Mouse (Mus musculus) ovary, postnatal 14 days (tissue): ENCODE measurements at regions not wholly inside any gene's neighbourhood (a gene's known extent, or its start where the extent isn't known, plus 50 kb on each side); places are given as distances from the start of the nearest gene placed in this dataset.

Source experiments
- DNase-seq: peaks from one replicate; pipeline ENCODE4 v3.0.0; 2022; ENCODE audit warnings: low spot score

DNA sequence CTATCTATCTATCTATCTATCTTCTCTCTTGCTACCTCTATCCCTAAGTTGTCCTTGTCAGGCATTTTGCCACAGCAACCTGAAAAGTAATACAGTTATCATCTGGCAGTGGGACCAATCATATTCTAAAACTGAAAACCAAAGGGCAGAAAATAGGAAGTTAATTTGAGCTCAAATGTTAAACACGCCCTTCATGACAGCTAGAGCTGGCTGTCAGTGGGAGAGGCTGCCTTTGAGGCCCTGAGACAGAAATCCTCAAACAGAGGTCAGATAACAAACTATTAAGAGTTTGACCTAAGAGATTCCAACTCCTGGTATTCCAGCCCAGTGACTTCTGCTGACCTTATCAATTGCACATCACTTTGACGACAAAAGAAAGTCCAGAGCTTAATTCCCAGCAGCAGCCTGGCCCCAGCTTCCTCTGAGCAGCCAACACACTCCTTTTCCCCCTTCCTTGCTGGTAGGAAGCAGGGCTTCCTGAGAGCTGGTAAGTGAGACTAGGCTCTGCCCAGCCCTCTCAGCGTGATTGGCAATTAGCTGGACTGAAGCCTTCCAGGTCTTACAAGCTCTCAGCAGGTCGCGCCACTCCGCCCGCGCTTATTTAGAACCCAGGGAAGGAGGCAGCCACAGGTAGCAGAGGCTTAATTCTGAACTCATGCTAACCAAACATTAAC, 250.0 kb downstream of the Sec61b start:
- DNase-seq, result no peak

DNA sequence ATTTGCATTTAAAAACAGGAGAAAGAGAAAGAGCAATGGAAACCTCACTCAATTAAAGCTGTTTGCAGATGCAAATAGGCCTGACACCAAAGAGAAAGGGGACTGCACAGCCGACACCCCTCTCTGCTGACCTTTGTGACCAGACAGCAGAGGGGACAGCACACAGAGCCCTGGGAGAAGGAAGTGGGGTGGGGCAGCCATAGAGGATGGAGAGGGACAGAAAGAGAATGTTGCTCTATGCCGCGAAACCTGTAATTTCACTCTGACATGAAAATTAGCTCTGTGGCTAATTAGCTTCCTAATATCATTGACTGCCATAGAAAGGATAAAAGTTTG, 250.5 kb downstream of the Sec61b start:
- no peak for DNase-seq

DNA sequence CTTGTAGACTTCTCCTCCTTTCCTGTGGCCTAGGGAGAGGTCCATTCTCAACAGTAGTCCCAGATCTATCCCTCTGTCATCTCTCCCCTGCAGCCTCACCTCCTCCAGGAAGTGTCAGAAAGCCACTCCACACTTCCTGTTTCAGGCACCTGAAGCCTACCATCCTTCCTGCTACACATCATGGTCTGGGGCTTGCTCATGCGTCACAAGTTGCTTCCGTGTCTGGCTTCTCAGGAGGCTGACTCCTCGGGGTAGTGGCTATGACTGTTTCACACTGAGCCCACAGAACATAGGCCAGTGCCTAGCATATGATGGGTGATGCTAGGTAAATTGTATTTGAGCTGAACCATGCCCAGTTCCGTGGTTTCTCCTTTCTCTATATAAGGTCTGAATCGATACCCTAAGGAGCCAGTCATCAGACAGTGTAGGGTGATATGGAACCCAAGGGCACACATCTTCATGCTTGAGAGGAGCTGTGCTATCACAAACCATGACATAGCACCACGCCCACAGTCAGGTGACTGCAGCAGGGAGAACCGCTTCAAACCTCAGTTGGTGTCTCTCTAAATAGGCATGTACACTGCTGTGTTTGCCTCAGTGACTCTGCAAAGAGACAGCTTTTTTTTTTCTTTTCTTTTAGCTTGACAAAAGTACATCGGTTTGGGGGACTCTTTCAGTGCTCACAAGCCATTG, 272.2 kb downstream of the Sec61b start:
- DNase-seq, result no peak

DNA sequence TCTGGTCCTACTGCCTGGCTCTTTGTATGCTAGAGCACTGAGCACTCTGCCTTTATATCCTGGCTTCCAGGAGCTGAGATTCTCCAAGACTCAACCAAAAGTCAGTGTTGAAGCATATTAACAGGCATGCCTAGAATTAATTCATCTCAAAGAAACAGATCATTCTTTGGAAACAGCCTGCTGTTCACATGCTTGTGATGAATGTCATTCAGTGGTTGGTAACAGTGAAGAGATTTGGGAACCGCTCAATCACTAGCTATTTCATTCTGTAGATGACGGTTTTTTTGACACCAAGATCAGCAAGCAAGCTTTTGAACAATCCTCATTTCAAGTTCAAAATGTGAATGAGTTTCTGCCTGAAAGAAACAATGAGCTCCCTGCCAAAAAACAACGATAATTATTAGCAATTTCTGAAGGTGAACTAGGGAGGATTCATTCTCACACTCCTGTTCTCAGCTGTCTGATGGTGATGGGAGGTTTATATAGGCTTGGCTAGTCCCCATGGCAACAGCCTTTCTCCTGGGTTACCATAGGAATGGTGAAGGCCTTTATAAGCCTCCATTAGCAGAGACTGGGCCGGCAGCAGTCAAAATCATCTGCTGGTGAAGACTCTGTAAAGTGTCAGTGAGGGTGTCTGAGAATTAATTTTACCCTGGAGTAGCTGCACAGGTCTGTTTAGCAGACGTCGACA, 272.6 kb upstream of the Nr4a3 start:
- DNase-seq, result no peak

DNA sequence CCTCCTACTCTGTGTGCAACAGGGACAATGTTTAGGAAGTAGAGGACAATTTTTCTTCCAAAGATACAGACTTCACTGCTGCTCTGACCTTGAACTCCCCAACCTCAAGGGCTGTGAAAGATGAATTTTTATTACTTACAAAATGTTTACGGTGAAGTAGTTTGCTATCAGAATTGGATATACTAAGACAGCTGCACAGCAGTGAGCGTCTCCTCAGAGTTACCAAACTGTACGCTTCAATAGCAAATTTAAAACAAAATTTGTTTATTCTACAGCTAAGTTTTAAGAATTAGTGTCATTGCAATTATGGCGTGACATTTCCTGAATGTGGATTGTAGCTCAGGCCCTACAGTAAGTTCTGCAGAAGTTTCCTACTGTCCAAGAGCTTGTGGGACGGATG, 270.3 kb upstream of the Nr4a3 start:
- DNase-seq, result no peak

DNA sequence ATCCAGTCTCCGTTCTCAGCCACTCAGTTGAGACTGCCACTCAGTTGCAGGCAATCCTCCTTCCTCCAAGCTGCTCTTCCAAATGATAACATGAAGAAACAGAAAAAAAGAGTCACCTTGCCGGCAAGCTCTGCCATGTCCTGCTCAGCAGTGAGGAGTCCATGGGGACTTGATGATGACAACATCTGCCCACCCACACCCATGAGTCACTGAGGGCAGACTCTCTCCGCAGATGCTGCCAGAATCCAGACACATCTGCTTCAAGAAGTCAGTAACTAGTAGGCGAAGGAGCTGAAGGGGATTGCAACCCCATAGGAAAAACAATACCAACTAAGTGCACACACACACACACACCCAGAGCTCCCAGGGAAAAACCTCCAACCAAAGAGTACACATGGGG, 263.9 kb upstream of the Nr4a3 start:
- no peak for DNase-seq

DNA sequence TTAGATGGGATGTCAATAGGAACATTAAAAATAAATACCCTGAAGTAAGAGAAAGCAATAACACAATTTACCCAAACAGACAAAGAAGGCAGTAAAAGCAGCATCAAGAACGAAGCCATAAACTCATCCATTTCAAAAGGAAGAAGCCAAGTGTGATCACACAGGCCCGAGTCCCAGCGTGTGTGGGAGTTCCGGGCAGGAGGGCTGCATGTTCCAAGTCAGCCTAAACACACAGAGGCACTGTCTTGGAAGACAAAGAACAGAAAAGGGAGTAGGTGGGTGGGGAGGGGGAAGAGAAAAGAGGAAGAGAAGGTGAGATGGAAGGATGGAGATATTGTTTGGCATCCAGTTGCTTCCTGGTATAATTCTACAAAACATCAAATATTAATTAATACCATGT, 248.0 kb upstream of the Nr4a3 start:
- no peak for DNase-seq

DNA sequence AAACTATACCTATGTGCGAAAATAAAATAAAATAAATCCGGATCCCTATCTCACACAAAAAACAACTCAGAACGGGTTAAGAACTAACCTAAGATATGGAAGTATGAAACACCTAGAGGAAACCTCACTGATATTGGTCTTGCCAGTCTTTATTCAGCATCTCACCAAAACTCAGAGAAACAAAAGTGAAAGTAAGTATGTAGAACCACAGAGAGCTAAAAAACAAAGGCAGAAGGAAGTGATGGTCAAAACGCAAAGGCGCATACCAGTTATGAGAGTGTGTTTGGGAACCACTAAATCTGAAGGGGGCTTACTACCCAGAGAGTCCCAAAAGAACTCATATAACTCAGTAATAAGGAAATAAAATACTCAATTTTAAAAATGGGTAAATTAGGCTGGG, 245.8 kb upstream of the Nr4a3 start:
- no peak for DNase-seq

DNA sequence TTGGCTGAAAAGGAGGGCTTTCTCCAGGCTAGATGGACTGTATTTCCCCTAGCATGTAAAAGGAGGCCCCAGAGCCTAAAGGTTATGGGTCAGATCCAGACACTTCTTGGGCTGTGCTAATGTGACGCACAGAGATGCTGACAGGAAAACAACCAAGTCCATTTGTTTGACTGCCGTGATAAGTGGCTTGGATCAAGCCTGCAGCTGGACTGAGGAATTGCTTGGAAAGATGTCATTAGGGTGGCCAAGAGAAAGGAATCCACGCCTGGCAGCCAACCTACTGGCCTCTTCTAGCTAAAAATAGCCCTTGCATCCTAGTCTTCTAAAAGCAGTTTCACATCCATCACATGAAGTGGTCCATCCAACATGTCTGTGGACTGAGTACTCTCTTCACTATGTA, 241.8 kb upstream of the Nr4a3 start:
- no peak for DNase-seq

DNA sequence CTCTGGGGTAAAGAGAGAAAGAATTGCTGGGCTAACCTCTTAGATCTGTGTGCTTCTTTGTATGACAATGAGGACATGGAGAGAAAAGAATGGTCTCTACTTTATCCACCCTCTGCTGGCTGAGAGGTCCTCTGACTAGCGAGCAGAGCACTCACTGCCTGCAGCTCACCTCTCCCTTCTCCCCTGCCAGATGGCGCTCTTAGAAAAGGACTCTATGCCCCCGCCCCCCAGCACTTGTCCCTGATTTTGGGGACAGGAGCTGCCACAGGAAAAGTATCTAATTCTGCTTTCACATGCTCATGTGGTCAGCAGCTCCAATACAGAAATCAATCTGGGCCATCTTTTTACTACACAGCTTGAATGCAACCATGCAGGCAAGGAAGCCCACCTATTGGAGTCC, 237.1 kb upstream of the Nr4a3 start:
- no peak for DNase-seq

DNA sequence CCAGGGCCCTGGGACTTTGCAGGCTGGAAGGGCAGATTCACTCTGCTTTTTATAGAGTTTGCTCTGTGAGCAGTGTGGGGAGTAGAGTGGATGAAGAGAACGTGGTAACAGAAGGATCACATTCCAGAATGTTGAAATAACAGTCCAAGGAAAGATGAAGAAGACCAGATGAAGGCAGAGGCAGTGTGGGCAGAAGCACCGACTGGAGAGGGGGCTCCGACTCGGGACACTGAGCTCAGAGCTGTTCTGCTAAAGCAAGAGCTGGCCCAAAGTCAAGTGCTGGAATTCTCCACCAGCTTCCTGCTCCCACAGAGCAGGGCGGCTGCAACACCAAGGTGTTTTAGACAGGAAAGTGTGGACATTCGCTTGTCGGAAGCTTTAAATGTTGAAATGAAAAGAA, 230.9 kb upstream of the Nr4a3 start:
- no peak for DNase-seq

DNA sequence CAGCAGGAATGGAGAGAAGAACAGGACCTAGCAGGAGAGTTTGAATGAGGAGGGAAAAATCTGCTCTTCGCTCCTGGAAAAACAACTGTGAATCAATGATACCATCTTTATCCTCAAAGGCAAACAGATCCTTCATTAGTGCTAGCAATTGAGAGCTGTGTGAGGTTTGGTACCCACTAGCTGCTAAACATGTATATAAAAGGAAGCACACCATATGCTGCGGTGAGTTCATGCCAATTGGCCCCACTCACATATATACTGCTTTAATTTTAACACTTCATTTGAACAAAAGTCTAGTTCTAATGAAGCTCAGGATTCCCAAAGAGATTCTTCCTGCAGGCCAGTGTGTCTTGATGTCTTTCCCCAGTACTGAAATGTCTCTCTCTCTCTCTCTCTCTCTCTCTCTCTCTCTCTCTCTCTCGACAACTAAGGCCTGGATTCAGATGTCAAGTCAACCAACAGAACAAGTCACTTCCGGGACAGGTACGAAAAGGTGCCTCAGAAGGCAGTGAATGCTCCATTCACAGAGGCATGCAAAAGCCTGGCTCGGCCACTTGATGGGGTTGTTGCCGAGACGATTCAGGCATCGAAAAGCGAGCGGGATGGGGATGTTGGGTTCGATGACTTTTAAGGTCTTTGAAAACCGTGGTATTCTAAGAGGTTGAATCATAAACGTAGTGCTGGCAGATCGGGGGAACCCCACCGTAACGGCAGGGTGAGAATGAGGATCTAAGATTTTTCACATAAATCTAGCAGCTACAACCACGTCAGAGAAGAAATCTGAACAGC, 226.4 kb upstream of the Nr4a3 start:
- no peak for DNase-seq

DNA sequence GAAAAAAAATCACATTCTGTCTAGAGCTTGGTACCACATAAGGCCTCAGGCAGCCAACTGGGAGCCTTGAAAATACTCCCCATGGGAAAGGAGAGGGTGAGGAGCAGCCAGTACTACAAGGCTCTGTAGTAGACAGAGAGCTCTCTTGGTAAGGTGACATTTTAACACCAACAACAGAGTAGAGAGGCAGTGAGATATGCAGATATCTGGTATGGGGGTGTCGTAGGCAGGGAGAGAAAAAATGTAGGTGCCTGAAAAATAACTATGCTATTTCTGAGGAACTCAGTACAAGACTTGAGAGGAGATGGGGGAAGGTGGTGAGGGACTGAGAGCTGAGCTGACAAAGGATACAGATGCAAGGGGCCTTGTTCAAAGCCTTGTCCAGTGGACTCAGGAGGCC, 224.4 kb upstream of the Nr4a3 start:
- no peak for DNase-seq

DNA sequence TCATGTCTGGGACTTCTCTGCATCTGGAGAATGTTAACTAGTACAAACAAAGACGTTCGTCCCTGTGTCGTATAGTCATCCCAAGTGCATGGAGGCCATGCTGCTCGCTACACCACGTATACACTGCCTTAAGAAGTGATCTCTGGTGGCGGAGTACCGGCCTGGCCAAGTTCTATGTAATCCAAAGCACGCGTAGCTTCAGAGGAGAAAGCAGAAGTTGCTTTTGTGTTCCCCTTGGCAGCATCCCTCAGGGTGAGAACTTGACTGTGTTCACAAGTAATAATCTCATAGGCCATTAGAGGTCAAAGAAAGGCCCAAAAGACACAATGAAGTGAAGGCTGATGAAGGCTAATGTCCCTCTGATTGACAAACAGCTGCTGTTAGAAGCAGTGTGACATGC, 221.7 kb upstream of the Nr4a3 start:
- no peak for DNase-seq

DNA sequence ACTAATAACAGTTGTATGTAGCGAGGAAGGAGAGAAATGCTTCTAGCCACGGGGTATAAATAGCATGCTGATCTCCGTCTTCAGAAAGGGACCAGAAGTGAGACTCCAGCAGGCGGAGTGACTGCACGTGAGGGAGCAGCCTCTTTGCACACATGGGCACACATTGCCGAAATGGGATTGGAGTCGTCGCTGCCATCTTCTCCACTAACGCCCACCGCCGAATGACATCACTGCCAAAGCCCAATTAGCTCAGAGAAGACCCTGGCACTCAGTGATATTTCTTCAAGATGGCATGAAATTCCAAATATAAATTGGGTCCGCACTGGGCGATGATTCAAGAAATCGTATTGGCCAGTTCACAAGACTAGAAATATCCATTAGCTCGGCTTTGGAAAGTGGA, 220.9 kb upstream of the Nr4a3 start:
- DNase-seq, result no peak

DNA sequence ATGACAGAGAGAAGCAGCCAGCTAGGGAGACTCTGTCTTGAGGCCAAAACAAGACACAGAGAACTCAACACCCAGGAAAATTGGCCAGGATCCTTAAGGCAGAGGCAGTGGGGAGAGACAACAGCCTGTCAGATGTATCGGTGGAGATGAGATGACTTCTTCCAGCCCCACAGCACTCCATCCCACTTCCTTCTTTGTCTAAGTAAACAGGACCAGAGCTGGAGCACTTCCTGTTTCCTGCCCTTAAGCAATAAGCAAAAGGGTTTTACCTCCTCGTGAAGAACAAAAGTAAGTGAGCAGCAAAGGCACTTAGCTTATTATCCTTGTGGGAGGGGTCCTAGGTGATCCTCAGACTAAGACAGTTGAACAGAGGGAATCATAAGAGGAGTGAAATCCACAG, 212.0 kb upstream of the Nr4a3 start:
- no peak for DNase-seq

DNA sequence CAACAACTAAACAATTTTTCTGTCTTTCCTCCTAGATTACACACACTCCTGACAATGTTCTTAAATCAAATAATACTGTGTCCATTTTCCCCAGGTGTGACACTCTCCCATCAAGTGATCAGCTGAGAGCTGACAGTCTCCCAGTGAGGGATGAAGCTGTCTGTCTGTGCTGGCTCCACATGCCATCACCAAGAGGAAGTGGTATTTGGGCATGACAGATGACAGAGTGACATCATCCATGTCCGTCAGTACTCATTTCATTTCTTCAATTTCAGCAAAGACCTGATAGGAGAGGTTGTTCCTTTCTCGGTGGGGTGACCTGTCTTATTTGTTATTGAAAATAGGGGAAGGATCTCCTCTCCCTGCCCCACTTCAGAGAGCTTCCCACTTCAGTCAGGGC, 206.5 kb upstream of the Nr4a3 start:
- no peak for DNase-seq

DNA sequence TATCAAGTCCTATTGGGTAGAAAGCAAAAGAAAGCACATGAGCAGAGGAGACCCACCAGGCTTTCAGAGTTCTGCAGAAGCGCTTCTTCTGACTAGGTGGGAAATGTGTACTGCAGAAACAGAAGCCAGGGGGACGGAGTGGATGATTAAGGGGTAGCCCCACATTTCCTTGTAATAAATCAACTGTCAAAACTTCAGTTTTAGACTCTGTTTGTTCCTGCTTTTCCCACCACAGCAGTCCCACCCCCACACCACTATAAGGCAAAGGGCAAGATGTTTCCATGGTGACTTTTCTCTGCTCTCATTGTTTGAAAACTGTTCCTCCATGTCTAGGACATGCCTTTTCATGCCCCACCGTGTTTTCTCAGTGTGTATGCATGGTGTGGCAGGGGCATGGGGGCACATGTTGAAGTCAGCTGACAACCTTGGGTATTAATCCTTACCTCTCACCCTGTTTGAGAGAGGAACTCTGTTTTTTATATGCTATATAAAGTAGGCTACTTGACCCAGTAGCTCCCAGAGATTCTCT, 202.8 kb upstream of the Nr4a3 start:
- DNase-seq, result no peak

DNA sequence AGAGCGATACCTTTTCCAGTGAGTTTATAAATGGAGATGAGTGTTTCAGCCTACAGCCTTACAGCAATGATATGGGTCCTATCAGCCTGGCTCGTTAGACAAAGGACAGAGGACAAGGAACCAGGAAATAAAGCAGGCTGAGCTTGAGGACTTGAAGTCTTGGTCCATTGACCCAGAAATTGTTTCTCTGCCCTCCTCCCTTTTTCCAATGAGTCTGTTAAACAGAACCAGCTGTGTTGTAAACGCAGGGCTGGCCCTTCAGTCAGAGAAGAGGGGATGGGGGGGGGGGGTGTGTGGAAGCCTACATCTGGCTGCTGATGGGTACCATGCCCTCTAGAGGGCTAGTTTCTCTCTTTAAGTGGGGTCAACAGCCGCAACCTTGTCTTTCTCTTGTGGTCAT, 199.7 kb upstream of the Nr4a3 start:
- DNase-seq, result no peak

DNA sequence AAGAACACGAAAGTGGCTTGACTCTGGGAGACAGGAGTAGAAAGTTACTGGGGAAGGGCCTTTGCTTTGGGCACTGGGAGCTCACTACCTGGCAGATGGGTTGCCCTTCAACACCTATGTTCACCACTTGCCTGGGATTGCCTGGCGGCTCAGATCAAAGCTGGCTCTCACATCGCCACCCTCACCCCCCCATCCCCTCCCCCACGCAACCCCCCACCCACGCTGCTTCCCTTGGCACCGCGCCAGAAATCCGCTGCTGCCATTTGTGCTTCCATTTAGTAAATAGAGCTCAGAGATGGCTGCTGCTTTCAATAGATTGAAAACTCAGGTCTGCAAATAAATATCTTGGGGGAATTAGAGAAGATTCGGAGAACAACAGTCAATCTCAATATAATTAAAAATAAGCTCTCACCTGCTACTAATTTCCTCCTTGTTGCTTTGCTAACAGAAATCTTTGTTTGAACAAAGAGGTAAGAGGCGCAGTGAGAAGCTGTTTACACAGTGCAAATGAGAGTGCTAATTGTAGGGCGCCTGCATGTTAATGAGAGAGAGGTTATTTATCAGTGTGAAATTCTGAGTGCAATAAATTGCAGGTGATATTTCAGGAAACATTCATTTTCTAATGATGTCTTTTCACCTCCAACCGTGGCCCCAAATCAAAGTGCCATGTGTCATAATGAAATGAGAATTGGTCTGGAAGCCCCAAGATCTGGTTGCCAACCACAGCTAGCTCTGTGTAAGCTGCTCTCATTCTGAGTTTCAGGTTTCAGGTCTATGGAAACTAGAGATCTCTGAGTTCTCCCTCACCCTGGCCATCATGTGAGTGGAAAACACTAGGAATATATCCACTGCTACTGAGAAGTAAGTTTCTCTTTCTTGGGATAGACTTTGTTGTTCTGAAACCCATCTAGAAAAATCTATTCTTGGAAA, 198.3 kb upstream of the Nr4a3 start:
- no peak for DNase-seq

DNA sequence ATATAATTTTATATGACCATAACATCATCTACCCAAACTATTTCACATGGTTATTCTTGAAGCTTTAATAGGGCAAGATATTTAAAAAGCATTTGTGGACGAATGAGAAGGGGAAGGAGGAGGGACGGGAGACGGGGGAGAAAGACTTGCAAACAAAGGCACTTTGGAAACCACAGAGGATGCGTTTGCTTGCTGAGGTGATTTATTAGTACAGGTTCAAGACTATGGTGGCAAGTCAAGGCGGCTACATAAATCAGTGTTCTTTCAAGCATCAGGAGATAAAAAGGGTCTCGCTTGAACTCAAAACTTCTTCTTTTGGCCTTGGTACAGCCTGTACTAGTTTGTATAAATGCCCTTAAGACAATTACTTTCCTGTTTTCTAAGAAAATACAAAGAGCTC, 183.8 kb upstream of the Nr4a3 start:
- no peak for DNase-seq
